Mouse (Mus musculus): ENCODE measurements around the gene D630039A03Rik. TPM values are rescaled to one million over a fixed set of nuclear protein-coding genes. Genes with fewer than 3 reads are reported as not detected.

Gene D630039A03Rik
- total RNA-seq (2021), result under 1 TPM; 0.17 to 0.23 TPM
- long read RNA-seq, experiment 1, result 0 reads
- long read RNA-seq, experiment 2, result 0 reads

GRCm38 (mm10) chr4:57916201-57916661, at the start of gene D630039A03Rik:
TSS of gene D630039A03Rik (minus strand) at chr4:57916297.
- DNase-seq, result no peak

DNA sequence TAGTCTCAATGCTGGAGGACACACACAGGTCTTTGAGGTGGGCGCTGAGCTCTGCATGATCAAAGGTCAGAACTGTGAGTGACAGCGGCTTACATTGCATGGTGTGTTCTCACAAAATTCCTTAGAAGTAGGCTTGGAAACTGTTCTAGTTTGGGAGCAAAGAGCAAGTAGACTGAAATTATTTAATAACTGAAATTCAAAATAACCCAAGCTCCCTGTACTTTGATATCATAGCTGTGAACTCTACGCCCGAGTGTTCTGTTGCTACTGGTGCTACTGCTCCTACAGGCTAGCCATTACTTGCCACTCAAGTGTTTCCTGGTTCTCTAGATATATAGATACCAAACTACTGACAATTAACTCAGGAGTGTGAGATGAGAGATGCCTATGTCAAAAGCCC, 49.4 kb upstream of the D630039A03Rik start:
- DNase-seq, result no peak

- no peak for DNase-seq
These were observed 48.0 kb upstream of the D630039A03Rik start for GRCm38 (mm10) chr4:57964143-57964542.

DNA sequence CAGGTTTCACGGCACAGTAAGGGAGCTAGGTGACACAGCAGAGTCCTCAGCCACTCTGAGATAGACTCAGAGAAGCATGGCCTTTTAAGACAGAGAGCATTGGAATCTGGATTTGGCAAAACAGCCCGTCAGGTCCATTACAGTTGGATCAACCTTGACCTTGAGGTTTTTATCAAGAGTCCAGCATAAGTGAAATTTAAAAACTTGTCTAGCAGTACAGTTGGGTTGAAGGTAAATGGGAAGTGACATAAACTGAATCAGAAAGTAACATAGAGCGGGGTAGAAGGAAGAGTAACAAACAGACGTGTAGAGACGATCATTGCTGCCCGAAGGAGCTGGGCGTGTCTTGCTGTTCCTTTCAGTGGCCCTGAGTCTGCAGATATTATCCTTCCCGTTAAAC, 43.0 kb upstream of the D630039A03Rik start:
- DNase-seq, result no peak

DNA sequence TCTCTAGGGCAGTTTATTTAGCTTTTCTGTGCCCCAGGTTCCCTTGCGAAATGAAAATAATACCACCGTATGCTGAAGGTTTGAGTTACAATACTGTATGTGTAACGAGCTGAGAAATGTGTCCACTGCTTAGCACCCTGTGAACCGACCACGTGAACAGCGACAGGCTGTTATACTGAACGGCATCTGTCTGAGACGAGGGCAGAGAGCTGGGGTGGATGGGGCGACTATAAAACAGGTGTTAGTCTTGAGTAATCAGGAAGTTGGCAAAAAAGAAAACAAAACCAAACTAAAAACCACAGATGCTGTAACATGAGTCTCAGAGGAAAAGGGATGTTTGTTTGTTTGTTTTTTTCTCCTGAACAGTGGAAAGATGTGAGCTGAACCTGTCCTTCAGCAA, 42.0 kb upstream of the D630039A03Rik start:
- no peak for DNase-seq

GRCm38 (mm10) chr4:57957200-57958085, 41.3 kb upstream of the D630039A03Rik start:
- DNase-seq, result no peak

DNA sequence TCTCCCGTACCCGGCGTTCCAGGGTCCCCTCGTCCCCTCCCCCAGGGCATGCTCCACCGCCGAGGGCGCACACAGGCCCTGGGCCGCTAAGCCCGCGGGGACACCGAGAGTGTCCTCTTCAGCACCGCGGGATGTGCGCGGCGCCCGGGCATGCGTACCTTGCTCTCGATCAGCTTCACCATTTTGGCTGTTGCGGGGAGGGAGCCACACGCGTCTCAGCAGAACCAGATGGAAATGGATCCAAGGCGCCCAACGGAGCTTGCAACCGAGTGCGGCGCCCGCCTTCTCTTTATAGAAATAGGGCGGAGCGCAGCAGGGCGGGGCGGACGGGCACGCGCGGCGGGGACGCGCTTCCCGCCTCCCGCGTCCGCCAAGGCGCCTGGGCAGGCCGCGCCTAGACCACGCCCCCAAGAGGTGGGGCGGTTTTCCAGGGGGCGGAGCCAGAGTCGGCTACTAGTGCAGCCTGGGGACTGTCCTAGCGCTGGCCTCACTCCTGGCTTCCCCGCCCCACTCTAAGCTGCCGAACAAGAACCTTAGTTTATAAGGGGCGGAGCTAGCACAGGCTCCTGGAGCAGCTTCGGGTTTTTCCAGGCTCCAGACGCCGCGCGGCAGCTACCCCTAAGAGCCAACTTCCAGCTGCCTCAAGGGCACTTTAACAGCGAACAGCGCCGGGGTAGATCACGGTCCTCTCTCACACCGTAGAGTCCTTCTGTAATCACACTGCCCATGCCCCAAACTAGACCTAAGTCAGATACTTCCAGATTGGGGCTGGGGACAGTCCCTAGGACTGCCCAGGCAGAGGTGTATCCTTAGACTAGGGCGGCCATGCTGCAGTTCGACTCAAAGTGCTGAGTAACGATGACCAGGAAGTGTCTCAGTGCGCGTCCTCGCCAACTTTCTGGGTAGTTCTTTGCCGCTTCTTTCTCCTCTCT, 40.2 kb upstream of the D630039A03Rik start, which contains the start of gene Txn1:
Gene Txn1, minus strand, starts transcription at position 383 of the 932 bp plus-strand sequence.
- peak; percentile 99 for DNase-seq

DNA sequence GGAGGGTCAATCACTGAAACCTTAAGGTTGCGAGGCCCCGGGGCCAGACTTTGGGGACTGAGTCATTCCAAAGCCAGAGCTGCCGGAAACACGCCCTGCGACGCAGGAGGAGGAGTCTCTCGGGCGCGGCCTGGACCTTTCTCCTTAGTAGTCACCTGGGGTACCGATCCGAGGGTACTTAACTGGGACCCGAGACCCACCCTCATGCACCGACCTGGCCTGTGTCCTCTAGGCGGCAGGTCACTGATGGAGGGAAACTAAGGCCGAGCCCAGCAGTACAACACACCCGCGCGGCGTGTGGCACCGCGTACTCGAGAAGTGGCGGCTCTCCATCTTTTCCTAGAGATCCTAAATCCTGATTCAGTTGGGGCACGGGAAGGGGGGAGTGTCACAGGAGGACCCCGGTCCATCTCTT, 39.5 kb upstream of the D630039A03Rik start:
- DNase-seq, result peak; percentile 83

- DNase-seq, result no peak
These were observed 38.9 kb upstream of the D630039A03Rik start for GRCm38 (mm10) chr4:57954991-57955390.

DNA sequence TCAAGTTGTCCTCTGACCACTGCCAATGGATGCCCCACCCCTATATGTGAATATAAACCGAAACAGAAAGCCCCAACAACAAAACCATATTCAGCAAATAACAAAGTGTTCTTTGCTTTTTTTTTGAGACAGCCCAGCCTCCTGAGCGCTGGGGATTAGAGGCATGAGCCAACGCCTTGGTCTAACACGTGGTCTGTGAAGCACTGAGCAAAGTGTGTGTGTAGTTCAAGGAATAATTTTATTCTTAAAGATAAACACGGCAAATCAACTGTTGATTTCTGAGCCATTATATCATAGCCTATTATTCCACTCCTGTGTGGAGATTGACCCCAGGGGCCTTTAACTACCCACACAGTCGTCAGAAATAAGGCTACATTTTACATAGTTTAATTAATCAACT, 38.5 kb upstream of the D630039A03Rik start:
- no peak for DNase-seq

GRCm38 (mm10) chr4:57953796-57954195, 37.7 kb upstream of the D630039A03Rik start:
- no peak for DNase-seq

GRCm38 (mm10) chr4:57952891-57953290, 36.8 kb upstream of the D630039A03Rik start:
- no peak for DNase-seq

GRCm38 (mm10) chr4:57952416-57952815, 36.3 kb upstream of the D630039A03Rik start:
- no peak for DNase-seq

GRCm38 (mm10) chr4:57949866-57950265, 33.8 kb upstream of the D630039A03Rik start:
- DNase-seq, result no peak

GRCm38 (mm10) chr4:57947476-57947875, 31.4 kb upstream of the D630039A03Rik start:
- no peak for DNase-seq

DNA sequence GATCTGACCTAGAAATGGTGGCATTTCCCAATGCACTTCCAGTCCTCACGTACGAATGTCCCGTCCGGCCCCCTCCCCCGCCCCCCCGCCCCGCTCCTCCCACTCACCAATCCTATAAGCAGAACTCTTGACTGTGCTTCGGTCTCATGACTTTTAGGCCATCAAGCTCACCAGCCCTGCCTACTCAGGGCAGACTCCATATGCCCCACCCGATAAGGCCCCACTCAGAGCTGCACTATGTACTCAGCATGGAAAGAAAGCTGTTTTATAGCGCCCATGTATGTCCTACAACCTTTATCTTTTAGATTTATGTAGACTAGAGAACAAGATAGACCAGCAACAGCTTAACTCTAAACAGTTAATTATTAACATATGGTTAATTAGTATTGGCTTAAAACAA, 30.9 kb upstream of the D630039A03Rik start:
- DNase-seq, result no peak

GRCm38 (mm10) chr4:57942892-57943291, 26.8 kb upstream of the D630039A03Rik start:
- DNase-seq, result no peak

DNA sequence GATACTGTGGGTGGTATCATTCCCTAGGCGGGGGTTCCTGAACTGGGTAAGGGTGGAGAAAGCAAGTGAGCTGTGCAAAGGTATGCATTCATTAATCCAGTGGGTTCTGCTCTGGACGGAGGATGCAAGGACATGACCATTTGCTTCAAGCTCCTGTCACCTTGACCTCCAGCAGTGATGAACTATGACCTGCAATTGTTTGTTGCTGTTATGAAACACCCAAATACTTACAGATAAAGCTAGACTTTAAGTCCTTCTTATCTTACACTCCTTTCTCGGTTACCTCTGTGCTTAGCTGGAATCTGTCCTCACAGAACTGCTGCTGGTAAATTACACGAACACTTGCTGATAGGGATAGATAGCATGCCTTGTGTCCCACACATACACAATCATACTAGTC, 24.5 kb upstream of the D630039A03Rik start:
- no peak for DNase-seq

GRCm38 (mm10) chr4:57937292-57937691, 21.2 kb upstream of the D630039A03Rik start:
- no peak for DNase-seq

DNA sequence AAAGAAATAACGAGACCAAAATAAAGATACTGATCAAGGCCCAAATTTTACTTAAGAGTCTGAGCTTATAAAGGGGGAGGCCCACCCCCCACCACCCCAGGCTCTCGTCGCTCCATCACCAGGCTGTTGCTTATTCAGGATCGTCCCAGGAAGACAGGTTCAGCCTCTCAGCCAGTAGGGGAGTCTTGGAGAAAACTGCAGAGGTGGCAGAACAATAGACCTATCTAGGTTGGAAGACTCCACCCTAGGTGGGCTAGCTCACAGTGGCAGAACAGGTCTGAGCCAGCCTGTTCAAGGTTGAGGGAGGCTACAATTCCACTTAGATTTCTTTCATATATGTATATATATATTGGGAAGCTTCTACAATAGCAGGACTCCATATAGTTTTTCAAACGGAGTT, 18.1 kb upstream of the D630039A03Rik start:
- no peak for DNase-seq

DNA sequence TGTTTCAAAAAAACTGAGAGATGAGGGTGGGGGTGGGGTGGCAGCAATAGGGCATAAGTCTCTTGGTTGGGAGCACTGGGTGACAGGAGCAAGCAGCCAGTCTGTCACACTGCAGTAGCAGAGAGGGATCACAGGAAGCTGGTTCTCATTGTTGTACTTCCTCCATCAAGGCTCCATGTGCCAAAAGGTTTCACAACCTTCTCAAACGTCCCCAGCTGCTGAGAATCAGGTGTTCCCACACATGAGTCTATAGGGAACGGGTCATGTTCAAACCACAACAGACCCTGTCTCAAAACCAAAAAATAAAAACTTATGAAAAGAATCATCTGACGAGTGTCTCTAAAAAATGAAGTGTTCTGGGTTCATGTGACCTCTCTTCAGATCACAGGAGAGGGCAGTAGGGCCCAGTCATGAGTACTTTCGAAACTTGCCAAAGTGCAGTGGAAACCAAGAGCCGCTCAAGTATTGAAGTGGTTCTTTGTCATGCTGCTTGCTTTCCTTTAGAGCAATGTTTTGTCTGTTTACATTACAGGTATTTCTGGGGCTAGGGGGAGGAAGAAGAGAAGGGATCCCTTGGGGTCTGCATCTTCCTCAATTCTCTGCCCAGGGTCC, 14.6 kb upstream of the D630039A03Rik start:
- peak in 1 of 2 experiments; percentile 34 for DNase-seq
